Mouse (Mus musculus): Measurements from ENCODE around the gene Renbp. TPM values are rescaled to one million over a fixed set of nuclear protein-coding genes. Genes with fewer than 3 reads are reported as not detected.

Gene Renbp
- 788 and 922 TPM in 2 replicates for polyA plus RNA-seq (2015; fragmentation: Nextera tagmentation; extraction: Ambion mirVana)

GRCm38 (mm10) chrX:73930402-73931062 is at the start of gene Renbp:
Gene Renbp, minus strand, starts transcription at chrX:73930850.
- 31% methylated on average over 17 of the region's 17 CpGs for whole genome bisulfite sequencing
- ATAC-seq, result peak; percentile 81
- Histone ChIP-seq H3K27me3 (replicated peaks; ENCODE audit: control insufficient read depth, insufficient read depth, low read length) (no peaks in the 10 kb centered on the region), H3K4me2 (replicated peaks; ENCODE audit: low read depth) (peak within 1 kb of the TSS; percentile 59), H3K4me3 (ENCODE audit: low read depth, low read length) (peak within 1 kb of the TSS; percentile 35), H3K36me3 (ENCODE audit: control insufficient read depth, insufficient read depth) (peaks cover 10% of the 10 kb centered on the region; the same call in 1 of the 2 replicates), H3K27ac (ENCODE audit: low read depth, low read length) (peak within 1 kb of the TSS; percentile 58), H3K9ac (ENCODE audit: low read depth, low read length) (0 out of 2 replicates have a peak within 1 kb of the TSS, but pooled peaks have one; percentile 27), H3K9me3 (ENCODE audit: control insufficient read depth) (no peaks in the 10 kb centered on the region), H3K4me1 (replicated peaks; ENCODE audit: control insufficient read depth, insufficient read depth, low read length) (no peaks in the 10 kb centered on the region)
- TF ChIP-seq CTCF (IDR thresholded peaks at IDR 0.05; ENCODE audit: low read depth), result peak; percentile 55

GRCm38 (mm10) chrX:73977783-73978182 is 47.1 kb upstream of the Renbp start:
- TF ChIP-seq CTCF (IDR thresholded peaks at IDR 0.05; ENCODE audit: low read depth), result no peak
- H3K9ac ChIP-seq (ENCODE audit: low read depth, low read length), result no peak overlapping the region
- no peaks in the 10 kb centered on the region for H3K9me3 ChIP-seq (ENCODE audit: control insufficient read depth)
- ATAC-seq, result no peak
- H3K27ac ChIP-seq (ENCODE audit: low read depth, low read length), result no peak overlapping the region
- no peak overlapping the region for H3K4me3 ChIP-seq (ENCODE audit: low read depth, low read length)
- 50% methylated on average over 1 of the region's 1 CpGs for WGBS
- H3K27me3 ChIP-seq (replicated peaks; ENCODE audit: control insufficient read depth, insufficient read depth, low read length), result no peaks in the 10 kb centered on the region
- no peaks in the 10 kb centered on the region for H3K36me3 ChIP-seq (ENCODE audit: control insufficient read depth, insufficient read depth)
- no peaks in the 10 kb centered on the region for H3K4me1 ChIP-seq (replicated peaks; ENCODE audit: control insufficient read depth, insufficient read depth, low read length)
- no peak overlapping the region for H3K4me2 ChIP-seq (replicated peaks; ENCODE audit: low read depth)

- Histone ChIP-seq H3K27me3 (replicated peaks; ENCODE audit: control insufficient read depth, insufficient read depth, low read length) (no peaks in the 10 kb centered on the region), H3K4me2 (replicated peaks; ENCODE audit: low read depth) (no peak overlapping the region), H3K36me3 (ENCODE audit: control insufficient read depth, insufficient read depth) (no peaks in the 10 kb centered on the region), H3K4me3 (ENCODE audit: low read depth, low read length) (no peak overlapping the region), H3K4me1 (replicated peaks; ENCODE audit: control insufficient read depth, insufficient read depth, low read length) (no peaks in the 10 kb centered on the region), H3K9ac (ENCODE audit: low read depth, low read length) (no peak overlapping the region), H3K9me3 (ENCODE audit: control insufficient read depth) (no peaks in the 10 kb centered on the region), H3K27ac (ENCODE audit: low read depth, low read length) (no peak overlapping the region)
- no peak for TF ChIP-seq CTCF (IDR thresholded peaks at IDR 0.05; ENCODE audit: low read depth)
- WGBS, result 92% methylated on average over 2 of the region's 2 CpGs
- ATAC-seq, result no peak
These were observed 45.6 kb upstream of the Renbp start for GRCm38 (mm10) chrX:73976283-73976682.

- Histone ChIP-seq H3K4me3 (ENCODE audit: low read depth, low read length) (no peak overlapping the region), H3K9ac (ENCODE audit: low read depth, low read length) (no peak overlapping the region), H3K27me3 (replicated peaks; ENCODE audit: control insufficient read depth, insufficient read depth, low read length) (no peaks in the 10 kb centered on the region), H3K36me3 (ENCODE audit: control insufficient read depth, insufficient read depth) (no peaks in the 10 kb centered on the region), H3K9me3 (ENCODE audit: control insufficient read depth) (no peaks in the 10 kb centered on the region), H3K4me2 (replicated peaks; ENCODE audit: low read depth) (no peak overlapping the region), H3K4me1 (replicated peaks; ENCODE audit: control insufficient read depth, insufficient read depth, low read length) (no peaks in the 10 kb centered on the region), H3K27ac (ENCODE audit: low read depth, low read length) (no peak overlapping the region)
- TF ChIP-seq CTCF (IDR thresholded peaks at IDR 0.05; ENCODE audit: low read depth), result no peak
- ATAC-seq, result no peak
- WGBS, result 81% methylated on average over 4 of the region's 4 CpGs
These were observed 42.1 kb upstream of the Renbp start for GRCm38 (mm10) chrX:73972774-73973173.

- no peak for ATAC-seq
- Histone ChIP-seq H3K9me3 (ENCODE audit: control insufficient read depth) (no peaks in the 10 kb centered on the region), H3K4me2 (replicated peaks; ENCODE audit: low read depth) (no peak overlapping the region), H3K4me1 (replicated peaks; ENCODE audit: control insufficient read depth, insufficient read depth, low read length) (no peaks in the 10 kb centered on the region), H3K36me3 (ENCODE audit: control insufficient read depth, insufficient read depth) (no peaks in the 10 kb centered on the region), H3K27ac (ENCODE audit: low read depth, low read length) (no peak overlapping the region), H3K9ac (ENCODE audit: low read depth, low read length) (no peak overlapping the region), H3K27me3 (replicated peaks; ENCODE audit: control insufficient read depth, insufficient read depth, low read length) (no peaks in the 10 kb centered on the region), H3K4me3 (ENCODE audit: low read depth, low read length) (no peak overlapping the region)
- TF ChIP-seq CTCF (IDR thresholded peaks at IDR 0.05; ENCODE audit: low read depth), result no peak
These were observed 40.1 kb upstream of the Renbp start for GRCm38 (mm10) chrX:73970781-73971180.

GRCm38 (mm10) chrX:73969729-73970128 is 39.1 kb upstream of the Renbp start:
- no peaks in the 10 kb centered on the region for H3K4me1 ChIP-seq (replicated peaks; ENCODE audit: control insufficient read depth, insufficient read depth, low read length)
- no peak overlapping the region for H3K27ac ChIP-seq (ENCODE audit: low read depth, low read length)
- no peaks in the 10 kb centered on the region for H3K36me3 ChIP-seq (ENCODE audit: control insufficient read depth, insufficient read depth)
- 70% methylated on average over 2 of the region's 2 CpGs for WGBS
- H3K27me3 ChIP-seq (replicated peaks; ENCODE audit: control insufficient read depth, insufficient read depth, low read length), result no peaks in the 10 kb centered on the region
- no peak overlapping the region for H3K4me3 ChIP-seq (ENCODE audit: low read depth, low read length)
- no peak for ATAC-seq
- H3K4me2 ChIP-seq (replicated peaks; ENCODE audit: low read depth), result no peak overlapping the region
- no peaks in the 10 kb centered on the region for H3K9me3 ChIP-seq (ENCODE audit: control insufficient read depth)
- no peak overlapping the region for H3K9ac ChIP-seq (ENCODE audit: low read depth, low read length)
- no peak for TF ChIP-seq CTCF (IDR thresholded peaks at IDR 0.05; ENCODE audit: low read depth)
